Mouse (Mus musculus): ENCODE data around the gene Ppp2r3c.
"Not testable (repeated sequence)": the region's sequence is repeated elsewhere in the genome, so short reads cannot be mapped to it uniquely, and the experiment has no call there.

The Ppp2r3c gene

GRCm38 (mm10) chr12:55302485-55303441, at the start of gene Ppp2r3c:
Gene Ppp2r3c (minus strand): TSS chr12:55302998.
- ATAC-seq (ENCODE audit: insufficient number of reproducible peaks, low FRiP score, low TSS enrichment), result peak; percentile 89

- no peak for ATAC-seq (ENCODE audit: insufficient number of reproducible peaks, low FRiP score, low TSS enrichment)
Measured at GRCm38 (mm10) chr12:55344583-55344982, 41.8 kb upstream of the Ppp2r3c start.

GRCm38 (mm10) chr12:55343998-55344397, 41.2 kb upstream of the Ppp2r3c start:
- ATAC-seq (ENCODE audit: insufficient number of reproducible peaks, low FRiP score, low TSS enrichment), result no peak

- not testable (repeated sequence) for ATAC-seq (ENCODE audit: insufficient number of reproducible peaks, low FRiP score, low TSS enrichment)
Measured at GRCm38 (mm10) chr12:55343045-55343444, 40.2 kb upstream of the Ppp2r3c start.

- ATAC-seq (ENCODE audit: insufficient number of reproducible peaks, low FRiP score, low TSS enrichment), result not testable (repeated sequence)
Measured at GRCm38 (mm10) chr12:55338490-55338889, 35.7 kb upstream of the Ppp2r3c start.

DNA sequence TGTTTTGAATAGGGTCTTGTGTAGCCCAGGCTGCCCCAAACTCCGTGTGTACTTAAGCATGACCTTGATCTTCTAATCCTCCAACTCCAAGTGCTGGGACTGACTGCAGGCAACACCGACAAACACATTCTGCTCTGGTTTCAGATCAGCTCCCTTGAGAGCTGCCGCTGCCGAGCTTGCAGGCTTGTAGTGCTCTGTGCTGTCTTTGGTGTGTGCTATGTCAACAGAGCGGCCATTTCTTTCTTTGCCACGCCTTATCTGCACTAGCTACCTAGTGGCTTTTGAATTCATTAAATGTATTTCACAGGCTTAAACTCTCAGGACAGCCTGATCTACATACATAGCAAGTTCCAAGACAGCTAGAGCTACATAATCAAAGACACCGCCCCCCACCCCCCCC, 30.9 kb upstream of the Ppp2r3c start:
- no peak for ATAC-seq (ENCODE audit: insufficient number of reproducible peaks, low FRiP score, low TSS enrichment)

- ATAC-seq (ENCODE audit: insufficient number of reproducible peaks, low FRiP score, low TSS enrichment), result no peak
Measured at GRCm38 (mm10) chr12:55329351-55329750, 26.6 kb upstream of the Ppp2r3c start.

- no peak for ATAC-seq (ENCODE audit: insufficient number of reproducible peaks, low FRiP score, low TSS enrichment)
Measured at GRCm38 (mm10) chr12:55328784-55329183, 26.0 kb upstream of the Ppp2r3c start.

DNA sequence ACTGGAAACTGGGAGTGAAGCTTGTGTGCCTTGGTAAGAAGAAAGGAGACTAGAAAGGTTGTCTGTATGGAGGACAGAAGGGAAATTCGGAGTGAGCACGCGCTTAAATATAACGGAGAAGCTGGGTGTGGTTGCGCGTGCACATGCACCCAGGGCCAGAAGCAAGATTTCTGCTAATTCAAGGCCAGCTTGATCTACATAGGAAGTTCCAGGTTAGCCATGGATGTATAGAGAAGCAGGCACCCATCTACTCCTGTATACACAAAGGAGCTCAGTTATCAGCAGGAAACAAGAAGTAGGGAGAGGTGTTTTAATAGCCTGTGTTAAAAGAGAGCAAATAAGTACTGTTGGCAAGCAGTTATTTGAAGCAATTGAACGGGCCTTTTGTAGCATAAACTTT, 22.9 kb upstream of the Ppp2r3c start:
- ATAC-seq (ENCODE audit: insufficient number of reproducible peaks, low FRiP score, low TSS enrichment), result no peak

DNA sequence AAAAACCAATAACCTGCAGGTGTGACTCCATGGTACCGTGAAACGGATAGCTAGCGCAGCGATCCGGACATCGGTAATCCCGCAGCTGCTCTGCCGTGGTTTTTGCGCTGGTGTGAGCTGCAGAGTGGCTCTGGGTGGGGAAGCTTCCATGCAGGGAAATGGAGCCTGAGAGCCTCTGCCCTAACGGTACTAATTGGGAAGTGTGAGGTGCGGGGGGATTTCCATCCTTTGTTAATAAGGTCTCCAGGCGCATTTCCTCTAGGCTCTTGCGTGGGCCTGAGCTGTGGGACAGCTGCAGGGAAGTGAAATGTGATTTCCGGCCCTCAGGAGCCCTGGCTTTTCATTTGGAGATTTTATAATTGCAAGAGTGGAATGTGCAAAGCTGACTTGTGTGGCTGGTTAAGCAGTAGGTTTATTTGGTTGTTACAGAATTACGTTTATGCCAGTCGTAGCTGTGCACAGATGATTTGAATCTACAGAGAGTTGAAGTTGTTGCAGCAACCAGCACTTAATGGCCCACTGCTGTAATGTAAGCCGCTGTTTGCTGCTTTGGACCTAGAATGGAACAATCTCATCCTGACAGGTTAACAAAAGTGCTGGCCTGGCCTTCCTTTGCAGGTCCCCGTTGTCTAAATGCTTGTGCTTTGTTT, 19.0 kb upstream of the Ppp2r3c start:
- no peak for ATAC-seq (ENCODE audit: insufficient number of reproducible peaks, low FRiP score, low TSS enrichment)

GRCm38 (mm10) chr12:55315192-55315591, 12.4 kb upstream of the Ppp2r3c start:
- ATAC-seq (ENCODE audit: insufficient number of reproducible peaks, low FRiP score, low TSS enrichment), result 0 out of 2 replicates have a peak, but pooled peaks have one; percentile 26

- no peak for ATAC-seq (ENCODE audit: insufficient number of reproducible peaks, low FRiP score, low TSS enrichment)
Measured at GRCm38 (mm10) chr12:55313901-55314300, 11.1 kb upstream of the Ppp2r3c start.

DNA sequence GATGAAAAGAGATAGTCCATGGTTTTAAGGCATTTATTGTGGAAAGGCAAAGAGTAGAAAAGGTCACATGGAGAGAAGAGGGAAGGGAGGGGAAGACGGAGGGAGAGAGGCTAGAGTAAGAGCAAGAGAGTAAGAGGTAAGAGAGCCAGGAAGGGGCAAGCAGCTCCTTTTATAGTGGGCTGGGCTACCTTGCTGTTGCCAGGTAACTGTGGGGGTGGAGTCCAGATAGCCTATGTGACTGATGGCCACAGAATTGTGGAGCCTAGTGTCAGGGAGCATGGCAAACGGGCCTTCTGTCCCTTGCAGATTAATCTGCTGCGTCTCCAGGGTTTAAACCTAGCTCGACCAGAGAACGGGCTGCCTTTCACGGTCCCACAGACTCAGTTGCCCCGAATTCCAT, 9.0 kb upstream of the Ppp2r3c start:
- no peak for ATAC-seq (ENCODE audit: insufficient number of reproducible peaks, low FRiP score, low TSS enrichment)

- ATAC-seq (ENCODE audit: insufficient number of reproducible peaks, low FRiP score, low TSS enrichment), result no peak
Measured at GRCm38 (mm10) chr12:55309501-55309900, 6.7 kb upstream of the Ppp2r3c start.

GRCm38 (mm10) chr12:55308731-55309130, 5.9 kb upstream of the Ppp2r3c start:
- ATAC-seq (ENCODE audit: insufficient number of reproducible peaks, low FRiP score, low TSS enrichment), result no peak

DNA sequence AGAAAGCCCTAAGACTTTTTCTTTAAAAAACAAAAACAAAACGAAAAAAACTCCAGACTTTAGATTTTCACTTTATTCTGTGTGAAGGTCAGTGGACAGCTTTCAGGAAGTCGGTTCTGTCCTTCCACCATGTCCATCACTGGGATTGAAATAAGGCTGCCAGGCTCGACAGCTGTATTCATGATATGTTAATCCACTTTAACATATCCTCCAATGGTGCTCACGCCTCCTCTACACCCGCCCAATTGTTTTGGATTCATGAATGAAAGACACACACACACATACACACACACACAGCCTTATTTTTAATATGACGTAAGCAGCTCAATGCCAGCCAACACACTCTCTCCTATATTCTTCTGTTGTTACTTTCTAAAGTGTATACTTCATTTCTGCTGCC, 4.8 kb upstream of the Ppp2r3c start:
- ATAC-seq (ENCODE audit: insufficient number of reproducible peaks, low FRiP score, low TSS enrichment), result no peak

- ATAC-seq (ENCODE audit: insufficient number of reproducible peaks, low FRiP score, low TSS enrichment), result no peak
Measured at GRCm38 (mm10) chr12:55306371-55306770, 3.6 kb upstream of the Ppp2r3c start.

DNA sequence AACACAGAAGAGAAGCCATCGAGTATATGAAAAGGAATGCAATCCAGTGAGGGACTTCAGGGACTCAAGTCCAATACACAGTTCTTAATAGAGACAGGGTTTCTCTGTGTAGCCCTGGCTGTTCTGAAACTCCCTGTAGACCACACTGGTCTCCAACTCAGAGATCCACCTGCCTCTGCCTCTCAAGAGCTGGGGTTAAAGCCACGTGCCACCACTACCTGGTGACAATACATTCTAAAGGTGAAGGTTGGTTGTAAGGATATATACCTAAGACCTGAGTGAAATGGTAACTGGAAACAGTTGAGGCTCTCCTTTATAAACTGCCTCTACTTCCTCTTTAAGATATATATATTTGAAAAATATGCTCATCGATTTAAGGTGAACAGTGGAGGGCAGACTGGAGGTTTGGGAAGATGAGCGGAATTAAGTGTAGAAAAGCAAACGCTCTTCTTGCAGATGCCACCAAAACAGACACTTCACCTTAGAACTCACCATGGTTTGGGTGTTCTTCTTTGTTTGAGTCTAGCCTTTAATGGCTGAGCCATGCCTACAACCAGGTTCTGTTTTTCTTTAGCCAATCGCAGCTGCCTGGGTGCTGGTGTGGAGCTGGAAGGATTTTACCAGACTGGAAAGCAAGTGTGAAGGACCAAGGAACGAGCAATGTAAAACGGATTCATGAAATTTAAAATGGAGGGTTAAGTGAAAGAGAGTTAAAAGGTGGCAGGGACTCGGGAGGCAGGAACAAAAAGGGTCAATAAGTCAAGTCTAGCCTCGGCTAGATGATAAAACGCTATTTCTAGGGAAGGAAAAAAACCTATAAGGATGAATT, 1.1 kb downstream of the Ppp2r3c start:
- no peak for ATAC-seq (ENCODE audit: insufficient number of reproducible peaks, low FRiP score, low TSS enrichment)

- no peak for ATAC-seq (ENCODE audit: insufficient number of reproducible peaks, low FRiP score, low TSS enrichment)
Measured at GRCm38 (mm10) chr12:55300820-55301351, 1.9 kb downstream of the Ppp2r3c start.

GRCm38 (mm10) chr12:55299336-55299735, 3.5 kb downstream of the Ppp2r3c start, which contains the start of gene 1110008L16Rik:
Gene 1110008L16Rik (plus strand): TSS chr12:55299577.
- no peak for ATAC-seq (ENCODE audit: insufficient number of reproducible peaks, low FRiP score, low TSS enrichment)

Data from cerebellum, adult (tissue).